Mouse (Mus musculus): ENCODE measurements around the gene Strada.

- TF ChIP-seq CTCF (conservative IDR thresholded peaks at IDR 0.05; ENCODE audit: low read length): no peak
- no peak for TF ChIP-seq POU5F1 (IDR thresholded peaks at IDR 0.05; ENCODE audit: borderline replicate concordance, low read length)
Observed at GRCm38 (mm10) chr11:106122221-106122620, 79.7 kb downstream of the Strada start.

Data from E14TG2a.4 (cell line).